Mouse (Mus musculus) neural tube, embryonic 13.5 days (tissue): ENCODE measurements at regions not wholly inside any gene's neighbourhood (a gene's known extent, or its start where the extent isn't known, plus 50 kb on each side); places are given as distances from the start of the nearest gene placed in this dataset.

ENCODE experiments used
- ATAC-seq: fragments of 200-750 bp; cut with Nextera tagmentation; 2 replicates; pipeline ENCODE4 v1.8.0; 2017; ENCODE audit warnings: low read depth, mild to moderate bottlenecking, moderate TSS enrichment, moderate library complexity
- H3K27ac ChIP-seq: fragments of 300-500 bp; sonication (generic); replicated peaks from 2 replicates; pipeline ENCODE4 v1.5.1; 2015; ENCODE audit warnings: moderate library complexity, mild to moderate bottlenecking, inconsistent platforms
- H3K27me3 ChIP-seq: fragments of 300-500 bp; sonication (generic); 2 replicates; pipeline ENCODE4 v1.6.1; 2015; ENCODE audit warnings: mild to moderate bottlenecking, inconsistent platforms
- H3K36me3 ChIP-seq: fragments of 300-500 bp; sonication (generic); 2 replicates; pipeline ENCODE4 v1.6.1; 2015; ENCODE audit warnings: mild to moderate bottlenecking, inconsistent platforms
- H3K4me1 ChIP-seq: fragments of 300-500 bp; sonication (generic); replicated peaks from 2 replicates; pipeline ENCODE4 v1.6.1; 2015; ENCODE audit warnings: inconsistent platforms
- H3K4me2 ChIP-seq: fragments of 300-500 bp; sonication (generic); 2 replicates; pipeline ENCODE4 v1.6.1; 2015; ENCODE audit warnings: inconsistent platforms, mild to moderate bottlenecking, moderate library complexity
- H3K4me3 ChIP-seq: fragments of 300-500 bp; sonication (generic); 2 replicates; pipeline ENCODE4 v1.5.1; 2015; ENCODE audit warnings: mild to moderate bottlenecking, inconsistent platforms
- H3K9ac ChIP-seq: fragments of 300-500 bp; sonication (generic); 2 replicates; pipeline ENCODE4 v1.6.1; 2015; ENCODE audit warnings: moderate library complexity, mild to moderate bottlenecking, inconsistent platforms
- H3K9me3 ChIP-seq: fragments of 300-500 bp; sonication (generic); 2 replicates; pipeline ENCODE4 v1.6.1; 2016; ENCODE audit warnings: inconsistent platforms
- WGBS: fragments of 180-500 bp; shearing (Covaris S2); methylation state at CpG from one replicate; pipeline ENCODE4 v1.1.7; 2015; 5-methylcytosine and 5-hydroxymethylcytosine counted together

DNA sequence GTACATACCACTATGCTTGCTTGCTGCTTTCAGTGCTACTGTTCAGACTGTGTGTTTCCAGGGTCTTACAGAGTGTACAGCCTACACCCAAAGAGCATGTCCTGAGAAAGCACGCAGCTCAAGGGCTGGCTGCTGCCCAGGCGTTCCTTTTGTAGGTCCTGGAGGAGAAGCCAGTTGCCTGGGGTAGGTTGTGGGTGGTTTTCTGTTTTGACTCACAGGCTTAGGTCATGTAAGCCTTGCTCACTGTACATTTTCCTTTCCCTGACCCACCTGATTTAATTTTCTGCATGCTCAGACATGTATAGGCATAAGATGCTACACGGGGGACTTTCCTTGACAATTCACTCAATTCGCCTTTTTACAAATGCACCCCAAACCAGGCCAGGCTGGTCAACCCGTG is 172.9 kb upstream of the Wdfy3 start:
- H3K27ac ChIP-seq: no peak overlapping the region
- no peak overlapping the region for H3K4me2 ChIP-seq
- no peak for ATAC-seq
- no peaks in the 10 kb centered on the region for H3K36me3 ChIP-seq
- H3K4me3 ChIP-seq: no peak overlapping the region
- no peak overlapping the region for H3K9ac ChIP-seq
- no peaks in the 10 kb centered on the region for H3K27me3 ChIP-seq
- no peaks in the 10 kb centered on the region for H3K4me1 ChIP-seq
- no peaks in the 10 kb centered on the region for H3K9me3 ChIP-seq
- WGBS: 85% methylated on average over 5 of the region's 5 CpGs

DNA sequence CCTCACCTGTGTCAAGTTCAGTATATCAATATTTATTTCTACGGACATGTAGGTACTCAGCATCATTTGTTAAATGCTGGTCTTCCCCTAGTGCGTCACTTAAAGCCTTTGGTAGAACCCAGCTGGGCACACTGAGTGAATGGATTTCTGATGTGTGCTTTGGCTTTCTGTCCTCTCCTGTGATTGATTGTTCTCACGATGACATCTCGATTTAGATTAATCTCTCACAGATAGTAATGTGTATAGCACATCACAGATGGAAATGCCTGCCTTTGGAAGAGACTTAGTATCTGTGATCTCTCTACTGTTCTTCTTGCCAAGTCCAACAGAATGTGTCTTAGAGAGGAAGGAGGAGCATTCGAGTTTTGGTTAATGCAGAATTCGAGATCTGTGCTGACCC is 175.0 kb upstream of the Wdfy3 start:
- H3K27me3 ChIP-seq: no peaks in the 10 kb centered on the region
- no peak overlapping the region for H3K27ac ChIP-seq
- no peak for ATAC-seq
- no peak overlapping the region for H3K4me3 ChIP-seq
- no peaks in the 10 kb centered on the region for H3K4me1 ChIP-seq
- no peaks in the 10 kb centered on the region for H3K36me3 ChIP-seq
- H3K4me2 ChIP-seq: no peak overlapping the region
- H3K9me3 ChIP-seq: no peaks in the 10 kb centered on the region
- no peak overlapping the region for H3K9ac ChIP-seq
- 81% methylated on average over 6 of the region's 6 CpGs for WGBS

DNA sequence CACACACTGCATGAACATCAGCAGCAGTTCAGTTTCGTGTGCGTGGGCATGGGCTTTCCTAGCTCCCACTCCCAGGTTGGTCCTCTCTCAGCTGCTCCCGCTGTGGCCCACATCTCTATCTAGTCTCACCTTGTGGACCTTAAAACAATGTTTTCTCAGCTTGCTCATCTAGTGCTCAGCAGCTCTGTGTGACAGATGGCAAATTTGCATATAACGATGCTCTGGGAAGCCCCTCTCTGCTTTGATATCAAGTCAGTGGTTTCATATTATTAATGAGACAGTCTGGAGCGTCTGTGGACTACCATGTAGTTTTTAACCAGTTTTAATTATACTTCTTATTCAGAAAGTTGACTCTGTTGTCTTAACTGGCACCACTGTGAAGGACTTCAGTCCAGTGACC is 179.0 kb upstream of the Wdfy3 start:
- Histone ChIP-seq H3K27me3 (no peaks in the 10 kb centered on the region), H3K4me3 (no peak overlapping the region), H3K9me3 (no peaks in the 10 kb centered on the region), H3K4me1 (no peaks in the 10 kb centered on the region), H3K9ac (no peak overlapping the region), H3K36me3 (no peaks in the 10 kb centered on the region), H3K4me2 (no peak overlapping the region), H3K27ac (no peak overlapping the region)
- WGBS: 62% methylated on average over 5 of the region's 5 CpGs
- no peak for ATAC-seq

DNA sequence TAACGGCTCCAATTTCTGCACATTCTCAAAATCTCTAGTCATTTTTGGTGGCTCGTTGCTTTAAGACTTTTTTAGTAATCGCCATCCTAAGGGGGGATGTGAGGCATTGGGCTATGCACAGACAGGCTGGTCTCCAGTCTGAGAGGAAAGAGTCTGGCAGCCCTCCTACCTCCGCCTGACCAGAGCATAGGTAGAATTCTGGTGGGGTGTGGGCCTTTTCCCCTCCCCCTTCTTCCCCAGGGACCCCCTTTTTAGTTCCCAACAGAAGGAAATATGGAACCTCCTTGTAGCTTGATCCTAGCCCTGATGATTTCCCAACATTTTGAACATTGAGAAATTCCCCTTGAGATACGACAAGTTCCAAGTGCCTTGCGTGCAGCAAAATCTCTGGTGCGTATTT is 181.4 kb upstream of the Wdfy3 start:
- no peak overlapping the region for H3K27ac ChIP-seq
- WGBS: 87% methylated on average over 7 of the region's 7 CpGs
- no peak for ATAC-seq

DNA sequence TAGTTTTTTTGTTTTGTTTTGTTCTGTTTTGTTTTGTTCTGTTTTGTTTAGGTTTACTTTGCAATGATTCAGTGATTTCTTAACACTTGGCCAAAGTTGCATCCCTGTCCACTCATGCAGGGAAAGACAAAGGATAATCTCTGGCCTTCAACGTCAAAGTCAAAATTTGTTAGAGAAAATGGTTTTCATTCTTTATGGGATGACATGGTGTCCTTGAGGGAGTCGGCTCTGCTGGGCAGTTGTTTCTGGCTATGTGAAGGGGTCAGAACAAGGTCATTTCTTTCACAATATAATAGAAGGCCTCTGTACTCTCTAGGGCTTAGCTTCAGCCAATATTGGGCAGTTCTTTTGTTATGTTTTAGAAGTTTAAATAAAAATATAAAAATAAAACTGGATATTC is 184.1 kb upstream of the Wdfy3 start:
- Histone ChIP-seq H3K4me2 (no peak overlapping the region), H3K4me3 (no peak overlapping the region), H3K4me1 (no peaks in the 10 kb centered on the region), H3K27ac (no peak overlapping the region), H3K36me3 (no peaks in the 10 kb centered on the region), H3K27me3 (no peaks in the 10 kb centered on the region), H3K9ac (no peak overlapping the region), H3K9me3 (no peaks in the 10 kb centered on the region)
- WGBS: 2% methylated on average over 2 of the region's 2 CpGs
- ATAC-seq: no peak

More for the DNA sequence above, 181.4 kb upstream of the Wdfy3 start:
- no peak overlapping the region for H3K9ac ChIP-seq
- no peaks in the 10 kb centered on the region for H3K27me3 ChIP-seq
- H3K4me1 ChIP-seq: no peaks in the 10 kb centered on the region
- H3K36me3 ChIP-seq: no peaks in the 10 kb centered on the region
- no peak overlapping the region for H3K4me2 ChIP-seq
- no peak overlapping the region for H3K4me3 ChIP-seq
- no peaks in the 10 kb centered on the region for H3K9me3 ChIP-seq

DNA sequence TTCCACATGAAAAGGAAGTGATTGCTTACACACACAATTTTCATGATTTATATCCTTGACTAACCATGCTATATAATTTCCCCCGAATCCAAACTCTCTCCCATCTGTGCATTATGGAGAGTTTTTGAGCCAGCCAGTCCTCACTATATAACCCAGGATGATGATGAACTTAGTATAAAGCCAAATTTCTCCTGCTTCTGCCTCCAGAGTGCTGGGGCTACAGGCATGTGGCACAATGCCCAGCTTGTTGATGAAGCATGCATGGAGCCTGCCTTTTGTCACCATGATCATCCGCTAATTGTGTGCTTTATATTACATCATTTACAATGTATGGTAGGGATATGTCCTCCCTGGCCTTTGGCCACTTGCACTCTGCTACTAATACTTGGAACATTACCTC is 187.4 kb upstream of the Wdfy3 start:
- Histone ChIP-seq H3K4me3 (no peak overlapping the region), H3K36me3 (no peaks in the 10 kb centered on the region), H3K27ac (no peak overlapping the region), H3K4me1 (no peaks in the 10 kb centered on the region), H3K9ac (no peak overlapping the region), H3K4me2 (no peak overlapping the region), H3K27me3 (no peaks in the 10 kb centered on the region), H3K9me3 (no peaks in the 10 kb centered on the region)
- no peak for ATAC-seq
- WGBS: 68% methylated on average over 2 of the region's 2 CpGs

DNA sequence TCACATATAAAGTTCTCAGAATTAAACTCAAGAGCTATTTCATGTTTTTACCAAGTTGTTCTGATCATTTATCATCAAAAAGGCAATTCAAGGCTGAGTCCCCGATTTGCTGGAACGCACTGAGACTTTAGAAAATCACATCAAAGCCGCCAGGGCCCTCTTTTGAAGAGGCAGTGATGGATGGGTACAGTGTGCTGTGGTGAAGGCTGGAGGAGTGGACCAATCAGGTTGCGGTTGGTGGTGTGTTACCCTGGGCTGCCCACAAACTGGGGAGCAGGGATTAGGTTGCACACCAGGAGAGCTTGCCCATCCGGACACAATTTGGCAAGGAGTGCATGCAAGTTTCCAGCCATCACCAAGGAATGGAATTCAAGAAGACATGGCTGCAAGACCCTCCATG is 191.9 kb upstream of the Wdfy3 start:
- ATAC-seq: no peak
- 0 out of 2 replicates have a peak, but pooled peaks cover 4% of the 10 kb centered on the region for H3K9me3 ChIP-seq
- no peak overlapping the region for H3K4me2 ChIP-seq
- no peaks in the 10 kb centered on the region for H3K36me3 ChIP-seq
- no peaks in the 10 kb centered on the region for H3K4me1 ChIP-seq
- no peaks in the 10 kb centered on the region for H3K27me3 ChIP-seq
- H3K4me3 ChIP-seq: no peak overlapping the region
- WGBS: 74% methylated on average over 5 of the region's 5 CpGs
- H3K9ac ChIP-seq: no peak overlapping the region
- H3K27ac ChIP-seq: no peak overlapping the region

DNA sequence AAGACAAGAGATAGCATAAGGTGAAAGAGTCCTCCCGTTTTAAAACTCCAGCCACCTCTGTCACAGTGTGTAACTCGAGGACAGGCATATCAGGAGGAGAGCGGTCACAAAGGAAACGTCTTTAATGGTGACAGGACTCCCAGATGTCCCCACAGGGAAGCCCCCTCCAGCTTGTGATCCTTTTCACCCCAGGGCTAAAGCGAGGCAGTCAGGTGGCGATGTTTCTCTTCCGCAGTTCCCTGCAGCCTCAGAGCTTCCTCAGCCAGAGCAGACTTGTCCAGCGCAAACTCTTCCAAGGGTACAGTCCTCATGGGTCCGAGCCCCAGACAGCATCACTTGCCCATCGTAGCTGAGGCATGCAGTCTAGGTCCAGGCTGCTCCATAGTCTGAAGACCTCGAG is 196.7 kb upstream of the Wdfy3 start:
- no peaks in the 10 kb centered on the region for H3K4me1 ChIP-seq
- H3K4me2 ChIP-seq: no peak overlapping the region
- H3K36me3 ChIP-seq: no peaks in the 10 kb centered on the region
- H3K9me3 ChIP-seq: 0 out of 2 replicates have a peak, but pooled peaks cover 4% of the 10 kb centered on the region
- H3K27me3 ChIP-seq: no peaks in the 10 kb centered on the region
- ATAC-seq: no peak
- WGBS: 68% methylated on average over 11 of the region's 11 CpGs
- H3K27ac ChIP-seq: no peak overlapping the region
- no peak overlapping the region for H3K4me3 ChIP-seq
- H3K9ac ChIP-seq: no peak overlapping the region

DNA sequence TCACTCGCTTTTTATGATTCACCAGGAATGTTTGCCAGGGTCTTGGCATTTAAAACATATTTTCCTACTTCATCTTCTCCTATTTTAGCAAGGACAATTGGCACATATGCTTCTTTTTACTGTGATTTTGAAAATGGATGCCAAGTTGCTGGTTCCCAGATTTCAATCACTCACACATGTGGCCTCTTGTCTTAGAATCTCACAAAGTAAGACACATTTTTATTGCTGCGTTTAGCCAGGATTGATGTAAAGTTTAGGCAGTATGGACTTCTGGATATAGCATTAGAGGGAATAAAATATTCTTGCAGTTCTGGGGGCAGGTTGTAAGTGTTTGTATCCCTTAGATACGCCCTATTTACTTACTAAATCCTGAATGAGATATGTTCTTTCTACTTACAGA is 197.4 kb upstream of the Wdfy3 start:
- no peaks in the 10 kb centered on the region for H3K27me3 ChIP-seq
- H3K4me1 ChIP-seq: no peaks in the 10 kb centered on the region
- H3K4me2 ChIP-seq: no peak overlapping the region
- H3K4me3 ChIP-seq: no peak overlapping the region
- H3K36me3 ChIP-seq: no peaks in the 10 kb centered on the region
- ATAC-seq: no peak
- no peak overlapping the region for H3K9ac ChIP-seq
- WGBS: 82% methylated on average over 3 of the region's 3 CpGs
- 0 out of 2 replicates have a peak, but pooled peaks cover 4% of the 10 kb centered on the region for H3K9me3 ChIP-seq
- no peak overlapping the region for H3K27ac ChIP-seq

DNA sequence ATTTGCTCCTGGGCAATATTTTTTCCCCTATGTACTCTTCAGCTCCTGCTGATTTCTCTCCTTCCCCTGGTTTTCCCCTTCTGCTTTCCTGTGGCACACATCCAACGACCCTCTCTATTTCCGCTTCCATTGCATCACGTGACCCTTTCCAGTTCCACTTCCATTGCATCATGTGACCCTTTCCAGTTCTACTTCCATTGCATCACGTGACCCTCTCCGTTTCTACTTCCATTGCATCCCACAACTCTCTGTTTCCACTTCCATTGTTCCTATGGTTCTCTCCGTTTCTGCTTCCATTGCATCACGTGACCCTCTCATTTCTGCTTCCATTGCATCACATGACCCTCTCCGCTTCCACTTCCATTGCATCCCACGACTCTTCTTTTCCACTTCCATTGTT is 199.5 kb upstream of the Wdfy3 start:
- ATAC-seq: no peak
- H3K9me3 ChIP-seq: 0 out of 2 replicates have a peak, but pooled peaks cover 4% of the 10 kb centered on the region
- H3K27ac ChIP-seq: no peak overlapping the region
- H3K4me1 ChIP-seq: no peaks in the 10 kb centered on the region
- H3K27me3 ChIP-seq: no peaks in the 10 kb centered on the region
- 92% methylated on average over 9 of the region's 9 CpGs for WGBS
- H3K36me3 ChIP-seq: no peaks in the 10 kb centered on the region
- H3K4me2 ChIP-seq: no peak overlapping the region
- no peak overlapping the region for H3K4me3 ChIP-seq
- no peak overlapping the region for H3K9ac ChIP-seq

DNA sequence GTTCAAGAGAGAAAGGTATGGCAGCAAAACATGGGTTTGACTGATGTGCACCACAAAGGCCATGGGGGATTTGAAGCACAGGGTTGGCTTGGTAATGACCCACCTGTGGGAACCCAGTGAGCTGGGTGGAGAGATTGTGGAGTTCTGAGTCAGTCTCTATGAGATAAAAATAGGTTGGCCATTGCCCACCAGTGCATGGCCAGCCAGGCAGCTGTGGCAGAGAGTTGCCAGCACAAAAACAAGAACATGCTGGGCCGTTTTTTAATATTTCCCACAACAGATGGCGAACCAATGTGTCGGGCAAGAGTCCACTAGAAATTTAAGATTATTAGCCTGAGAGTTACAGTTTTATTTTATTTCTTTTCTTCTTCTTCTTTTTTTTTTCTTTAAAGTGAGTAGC is 205.6 kb upstream of the Arhgap24 start:
- Histone ChIP-seq H3K4me3 (no peak overlapping the region), H3K9ac (no peak overlapping the region), H3K36me3 (no peaks in the 10 kb centered on the region), H3K4me1 (no peaks in the 10 kb centered on the region), H3K9me3 (no peaks in the 10 kb centered on the region), H3K4me2 (no peak overlapping the region), H3K27ac (no peak overlapping the region), H3K27me3 (no peaks in the 10 kb centered on the region)
- no peak for ATAC-seq
- WGBS: 94% methylated on average over 3 of the region's 3 CpGs

DNA sequence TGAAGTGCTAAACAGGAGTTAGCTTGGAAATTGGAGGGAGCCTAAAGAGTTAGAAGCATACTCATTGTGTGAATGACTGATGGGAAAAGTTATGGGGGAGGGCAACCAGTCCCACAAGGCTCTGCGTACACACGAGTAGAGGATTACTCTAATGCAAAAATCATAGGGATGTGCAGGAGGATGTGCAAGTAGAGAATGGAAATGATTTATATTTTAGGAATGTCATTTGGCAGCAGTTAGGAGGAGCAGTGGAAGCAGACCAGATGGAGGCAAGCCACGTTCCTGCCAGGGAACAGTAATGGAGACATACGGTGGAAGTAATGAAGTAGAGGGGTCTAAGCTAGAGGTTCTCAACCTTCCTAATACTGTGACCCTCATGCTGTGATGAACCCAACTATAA is 194.1 kb upstream of the Arhgap24 start:
- Histone ChIP-seq H3K9ac (no peak overlapping the region), H3K27me3 (no peaks in the 10 kb centered on the region), H3K36me3 (no peaks in the 10 kb centered on the region), H3K4me1 (no peaks in the 10 kb centered on the region), H3K9me3 (no peaks in the 10 kb centered on the region), H3K4me2 (no peak overlapping the region), H3K27ac (no peak overlapping the region), H3K4me3 (no peak overlapping the region)
- 83% methylated on average over 4 of the region's 4 CpGs for WGBS
- no peak for ATAC-seq

DNA sequence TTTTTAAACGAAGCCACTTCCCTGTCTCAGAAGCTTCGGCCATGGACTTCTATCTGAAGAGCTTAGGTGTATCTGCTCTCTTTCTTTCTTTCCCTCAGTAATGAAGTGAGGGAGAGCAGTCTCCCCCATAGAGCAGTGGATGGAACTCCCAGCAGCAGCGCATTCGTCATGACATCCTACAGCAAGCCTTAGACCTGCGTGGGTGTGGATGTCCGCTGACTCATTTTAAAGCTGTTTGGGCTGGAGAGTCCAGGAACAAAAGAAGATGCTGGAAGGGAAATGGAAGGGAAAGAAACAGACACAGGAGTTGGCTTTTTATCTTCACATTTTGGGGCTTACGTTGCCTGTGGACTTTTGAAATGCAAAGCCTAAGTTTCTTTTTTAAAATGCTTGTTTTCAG is 190.3 kb upstream of the Arhgap24 start:
- H3K9me3 ChIP-seq: no peaks in the 10 kb centered on the region
- no peak overlapping the region for H3K4me2 ChIP-seq
- no peaks in the 10 kb centered on the region for H3K27me3 ChIP-seq
- no peak overlapping the region for H3K9ac ChIP-seq
- no peaks in the 10 kb centered on the region for H3K36me3 ChIP-seq
- no peak overlapping the region for H3K27ac ChIP-seq
- no peak for ATAC-seq
- H3K4me3 ChIP-seq: no peak overlapping the region
- H3K4me1 ChIP-seq: no peaks in the 10 kb centered on the region
- WGBS: 86% methylated on average over 7 of the region's 7 CpGs
